Mouse (Mus musculus) ES-Bruce4 (cell line): ENCODE results near the gene Washc2.

ENCODE experiments used
- CTCF ChIP-seq: IDR thresholded peaks from one replicate; pipeline ENCODE4 v1.8.1; 2011; ENCODE audit warnings: low read depth, low read length
- EP300 ChIP-seq: IDR thresholded peaks from 2 replicates; pipeline ENCODE4 v1.6.1; 2011; ENCODE audit warnings: low read depth, low read length; ENCODE audit not compliant: insufficient read depth
- POLR2A ChIP-seq: IDR thresholded peaks from one replicate; pipeline ENCODE4 v1.8.1; 2011; ENCODE audit warnings: low read length; ENCODE audit not compliant: insufficient read depth

DNA sequence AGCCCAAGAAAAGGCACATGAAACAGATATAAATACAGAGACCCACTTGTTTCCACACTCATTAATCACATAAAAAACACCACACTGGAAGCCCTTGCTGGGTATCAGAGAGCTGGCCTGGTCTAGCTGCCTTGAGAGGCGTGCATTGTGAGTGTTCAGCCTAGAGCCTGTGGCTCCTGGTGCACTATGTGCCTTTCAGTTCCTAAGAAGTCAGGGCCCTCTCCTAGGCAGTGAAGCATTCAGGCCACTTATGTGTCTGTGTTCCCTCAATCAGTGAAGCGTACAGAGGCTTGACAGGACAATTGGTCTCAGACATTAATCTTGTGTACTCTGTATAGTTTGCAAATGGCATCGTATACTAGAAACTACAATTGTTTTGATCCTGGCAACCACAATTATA, 75.4 kb downstream of the Washc2 start:
- TF ChIP-seq POLR2A (no peak), CTCF (no peak), EP300 (no peak)
